Mouse (Mus musculus): Measurements from ENCODE around the gene Gm20388. TPM values are rescaled to one million over a fixed set of nuclear protein-coding genes. Genes with fewer than 3 reads are reported as not detected.

Gm20388 gene
- polyA plus RNA-seq, 1 experiment from 2014 or later, result not detected

DNA sequence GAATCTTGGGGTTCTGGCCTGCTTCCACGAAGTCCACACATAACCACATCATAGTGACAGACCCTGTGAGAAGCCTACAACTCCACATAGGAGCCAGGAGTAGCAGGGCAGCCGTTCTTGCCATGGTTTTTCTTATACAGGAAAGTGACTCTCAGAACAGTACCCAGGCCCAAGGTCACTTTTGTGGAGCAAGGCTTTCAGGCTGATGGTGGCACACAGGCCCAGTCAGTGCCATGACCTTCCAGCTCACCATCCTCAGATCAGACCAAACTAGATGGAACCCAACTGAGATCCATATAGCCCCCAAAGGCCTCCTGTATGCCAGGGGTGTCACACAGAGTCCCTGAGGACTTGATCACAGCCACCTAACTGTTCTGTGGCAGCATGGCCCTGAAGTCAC, 541.5 kb downstream of the Gm20388 start:
- no peak overlapping the region for H3K9ac ChIP-seq (ENCODE audit: low read length)
- no peaks in the 10 kb centered on the region for H3K36me3 ChIP-seq (ENCODE audit: control insufficient read depth, insufficient read depth, low read length)
- WGBS, result 85% methylated on average over 2 of the region's 2 CpGs
- H3K4me1 ChIP-seq (ENCODE audit: control insufficient read depth, insufficient read depth, low read length), result peaks cover 37% of the 10 kb centered on the region
- no peaks in the 10 kb centered on the region; the same call in 1 of the 2 replicates for H3K27me3 ChIP-seq (ENCODE audit: control insufficient read depth, insufficient read depth, low read length)
- no peaks in the 10 kb centered on the region for H3K9me3 ChIP-seq (ENCODE audit: control insufficient read depth, low read length)
- H3K4me2 ChIP-seq, result no peak overlapping the region
- ATAC-seq (ENCODE audit: low FRiP score), result no peak
- no peak for DNase-seq (ENCODE audit: low spot score, missing footprints)
- H3K4me3 ChIP-seq (ENCODE audit: low read depth, low read length), result no peak overlapping the region
- H3K27ac ChIP-seq (ENCODE audit: low read depth, low read length), result no peak overlapping the region

- no peak overlapping the region for H3K27ac ChIP-seq (ENCODE audit: low read depth, low read length)
- DNase-seq (ENCODE audit: low spot score, missing footprints), result no peak
- no peak overlapping the region for H3K9ac ChIP-seq (ENCODE audit: low read length)
- no peaks in the 10 kb centered on the region for H3K9me3 ChIP-seq (ENCODE audit: control insufficient read depth, low read length)
- no peaks in the 10 kb centered on the region; the same call in 1 of the 2 replicates for H3K27me3 ChIP-seq (ENCODE audit: control insufficient read depth, insufficient read depth, low read length)
- no peak overlapping the region for H3K4me2 ChIP-seq
- H3K36me3 ChIP-seq (ENCODE audit: control insufficient read depth, insufficient read depth, low read length), result no peaks in the 10 kb centered on the region
- 73% methylated on average over 6 of the region's 6 CpGs for WGBS
- H3K4me3 ChIP-seq (ENCODE audit: low read depth, low read length), result no peak overlapping the region
- ATAC-seq (ENCODE audit: low FRiP score), result no peak
- H3K4me1 ChIP-seq (ENCODE audit: control insufficient read depth, insufficient read depth, low read length), result peaks cover 28% of the 10 kb centered on the region
Observed at GRCm38 (mm10) chr8:120454404-120454803, 543.8 kb downstream of the Gm20388 start.

DNA sequence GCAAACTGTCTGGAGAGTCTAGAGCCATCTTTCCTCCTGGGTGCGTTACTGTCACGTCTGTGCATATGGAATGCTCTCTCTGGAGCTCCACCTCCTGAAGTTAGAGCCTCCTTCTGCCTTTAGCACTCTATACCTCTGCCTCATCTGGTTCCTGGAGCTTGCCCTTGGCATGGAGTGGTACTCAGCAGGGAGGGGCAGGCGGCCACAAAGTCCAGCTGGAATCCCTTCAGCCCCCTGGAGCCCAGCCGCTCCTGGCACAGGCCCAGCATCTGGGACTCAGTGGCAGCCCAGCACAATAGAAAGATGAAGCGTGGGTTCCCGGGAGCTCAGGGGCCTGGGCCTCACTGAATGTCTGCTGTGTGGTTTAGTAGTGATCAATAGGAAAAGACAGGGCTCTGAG, 549.7 kb downstream of the Gm20388 start:
- H3K4me1 ChIP-seq (ENCODE audit: control insufficient read depth, insufficient read depth, low read length), result peaks cover 35% of the 10 kb centered on the region
- no peak overlapping the region for H3K4me2 ChIP-seq
- no peaks in the 10 kb centered on the region for H3K9me3 ChIP-seq (ENCODE audit: control insufficient read depth, low read length)
- H3K27me3 ChIP-seq (ENCODE audit: control insufficient read depth, insufficient read depth, low read length), result no peaks in the 10 kb centered on the region
- H3K36me3 ChIP-seq (ENCODE audit: control insufficient read depth, insufficient read depth, low read length), result no peaks in the 10 kb centered on the region
- H3K27ac ChIP-seq (ENCODE audit: low read depth, low read length), result peak overlapping the region; percentile 5; the same call in 1 of the 2 replicates
- ATAC-seq (ENCODE audit: low FRiP score) (no peak), DNase-seq (ENCODE audit: low spot score, missing footprints) (no peak)
- WGBS, result 54% methylated on average over 6 of the region's 6 CpGs
- no peak overlapping the region for H3K9ac ChIP-seq (ENCODE audit: low read length)
- H3K4me3 ChIP-seq (ENCODE audit: low read depth, low read length), result no peak overlapping the region

GRCm38 (mm10) chr8:120462119-120462551, 551.5 kb downstream of the Gm20388 start:
- no peaks in the 10 kb centered on the region for H3K36me3 ChIP-seq (ENCODE audit: control insufficient read depth, insufficient read depth, low read length)
- peaks cover 28% of the 10 kb centered on the region for H3K4me1 ChIP-seq (ENCODE audit: control insufficient read depth, insufficient read depth, low read length)
- ATAC-seq (ENCODE audit: low FRiP score) (no peak; the same call in 1 of the 2 replicates), DNase-seq (ENCODE audit: low spot score, missing footprints) (no peak)
- no peaks in the 10 kb centered on the region for H3K9me3 ChIP-seq (ENCODE audit: control insufficient read depth, low read length)
- peak overlapping the region; percentile 57 for H3K27ac ChIP-seq (ENCODE audit: low read depth, low read length)
- no peak overlapping the region for H3K4me2 ChIP-seq
- H3K4me3 ChIP-seq (ENCODE audit: low read depth, low read length), result no peak overlapping the region
- no peaks in the 10 kb centered on the region for H3K27me3 ChIP-seq (ENCODE audit: control insufficient read depth, insufficient read depth, low read length)
- H3K9ac ChIP-seq (ENCODE audit: low read length), result no peak overlapping the region
- WGBS, result 24% methylated on average over 15 of the region's 15 CpGs

DNA sequence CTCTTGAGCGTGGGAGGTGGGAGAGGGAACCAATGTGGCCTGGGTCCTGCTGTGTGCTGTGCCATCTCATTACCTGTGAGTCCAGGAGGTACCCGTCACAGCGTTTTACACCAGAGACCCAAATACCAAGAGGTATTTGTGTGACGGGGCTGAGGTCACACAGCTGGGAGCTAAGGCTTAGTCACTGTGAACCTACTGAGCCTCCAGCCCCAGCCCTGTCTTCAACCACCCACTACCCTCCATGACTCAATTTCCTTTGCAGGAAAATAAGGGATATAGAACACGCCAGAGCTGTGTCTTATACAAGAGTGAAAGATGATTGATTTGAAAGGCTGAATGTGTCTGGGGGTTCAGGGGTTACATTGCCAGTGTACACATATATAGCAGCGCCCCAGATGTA, 552.0 kb downstream of the Gm20388 start:
- Histone ChIP-seq H3K9ac (ENCODE audit: low read length) (no peak overlapping the region), H3K27me3 (ENCODE audit: control insufficient read depth, insufficient read depth, low read length) (no peaks in the 10 kb centered on the region), H3K36me3 (ENCODE audit: control insufficient read depth, insufficient read depth, low read length) (no peaks in the 10 kb centered on the region), H3K9me3 (ENCODE audit: control insufficient read depth, low read length) (no peaks in the 10 kb centered on the region), H3K27ac (ENCODE audit: low read depth, low read length) (peak overlapping the region; percentile 57), H3K4me2 (no peak overlapping the region), H3K4me1 (ENCODE audit: control insufficient read depth, insufficient read depth, low read length) (peaks cover 28% of the 10 kb centered on the region), H3K4me3 (ENCODE audit: low read depth, low read length) (no peak overlapping the region)
- DNase-seq (ENCODE audit: low spot score, missing footprints), result no peak
- ATAC-seq (ENCODE audit: low FRiP score), result no peak
- 83% methylated on average over 6 of the region's 6 CpGs for WGBS

GRCm38 (mm10) chr8:120463918-120464584, 553.4 kb downstream of the Gm20388 start:
- Histone ChIP-seq H3K27ac (ENCODE audit: low read depth, low read length) (no peak overlapping the region), H3K4me2 (no peak overlapping the region), H3K9me3 (ENCODE audit: control insufficient read depth, low read length) (no peaks in the 10 kb centered on the region), H3K36me3 (ENCODE audit: control insufficient read depth, insufficient read depth, low read length) (no peaks in the 10 kb centered on the region), H3K27me3 (ENCODE audit: control insufficient read depth, insufficient read depth, low read length) (no peaks in the 10 kb centered on the region), H3K4me3 (ENCODE audit: low read depth, low read length) (no peak overlapping the region), H3K4me1 (ENCODE audit: control insufficient read depth, insufficient read depth, low read length) (peaks cover 28% of the 10 kb centered on the region), H3K9ac (ENCODE audit: low read length) (no peak overlapping the region)
- DNase-seq (ENCODE audit: low spot score, missing footprints) (no peak), ATAC-seq (ENCODE audit: low FRiP score) (peak; percentile 15; the same call in 1 of the 2 replicates)
- 95% methylated on average over 9 of the region's 9 CpGs for WGBS

DNA sequence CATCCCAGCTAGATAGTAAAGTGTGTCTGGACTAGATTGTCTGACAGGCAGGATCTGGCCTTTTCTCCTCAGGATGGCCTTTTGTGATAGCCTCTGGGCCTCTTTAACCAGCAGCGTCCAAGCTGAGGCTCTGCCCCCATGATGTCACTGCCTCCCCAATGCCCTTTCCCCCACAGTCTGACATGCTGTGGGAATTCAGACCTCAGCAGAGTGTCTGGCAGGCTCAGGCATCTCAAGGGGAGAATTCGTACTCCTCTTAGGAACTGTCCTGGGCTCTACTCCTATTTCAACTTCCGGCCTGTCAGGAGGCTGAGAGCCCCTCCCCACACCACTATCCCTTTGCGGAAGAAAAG, 553.9 kb downstream of the Gm20388 start:
- peaks cover 28% of the 10 kb centered on the region for H3K4me1 ChIP-seq (ENCODE audit: control insufficient read depth, insufficient read depth, low read length)
- H3K4me3 ChIP-seq (ENCODE audit: low read depth, low read length), result no peak overlapping the region
- no peaks in the 10 kb centered on the region for H3K36me3 ChIP-seq (ENCODE audit: control insufficient read depth, insufficient read depth, low read length)
- no peaks in the 10 kb centered on the region for H3K27me3 ChIP-seq (ENCODE audit: control insufficient read depth, insufficient read depth, low read length)
- no peak overlapping the region for H3K27ac ChIP-seq (ENCODE audit: low read depth, low read length)
- no peak overlapping the region for H3K9ac ChIP-seq (ENCODE audit: low read length)
- H3K9me3 ChIP-seq (ENCODE audit: control insufficient read depth, low read length), result no peaks in the 10 kb centered on the region
- no peak for ATAC-seq (ENCODE audit: low FRiP score)
- H3K4me2 ChIP-seq, result no peak overlapping the region
- 69% methylated on average over 4 of the region's 4 CpGs for WGBS
- no peak for DNase-seq (ENCODE audit: low spot score, missing footprints)

DNA sequence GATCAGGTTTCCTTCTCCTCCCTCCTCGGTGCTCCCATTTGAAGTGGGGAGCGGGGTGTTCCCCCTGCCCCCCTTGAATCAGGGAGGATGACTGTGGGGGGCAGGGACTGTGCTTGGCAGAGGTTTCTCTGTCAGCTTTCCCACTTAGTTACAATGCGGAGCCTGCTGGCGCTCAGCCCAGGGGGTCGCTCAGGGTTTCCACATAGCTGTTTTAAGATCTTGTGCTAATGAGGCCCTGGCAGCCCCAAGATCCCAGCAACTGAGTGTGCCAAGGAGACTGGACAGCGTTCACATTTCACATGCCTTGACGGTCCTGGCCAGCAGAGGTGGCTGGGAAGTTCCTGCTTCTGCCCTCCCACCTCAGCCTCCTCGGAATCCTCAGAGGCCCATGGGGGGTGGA, 555.1 kb downstream of the Gm20388 start:
- Histone ChIP-seq H3K4me3 (ENCODE audit: low read depth, low read length) (no peak overlapping the region), H3K4me1 (ENCODE audit: control insufficient read depth, insufficient read depth, low read length) (peaks cover 21% of the 10 kb centered on the region), H3K27me3 (ENCODE audit: control insufficient read depth, insufficient read depth, low read length) (no peaks in the 10 kb centered on the region), H3K9ac (ENCODE audit: low read length) (no peak overlapping the region), H3K36me3 (ENCODE audit: control insufficient read depth, insufficient read depth, low read length) (no peaks in the 10 kb centered on the region), H3K27ac (ENCODE audit: low read depth, low read length) (no peak overlapping the region), H3K4me2 (no peak overlapping the region), H3K9me3 (ENCODE audit: control insufficient read depth, low read length) (no peaks in the 10 kb centered on the region)
- DNase-seq (ENCODE audit: low spot score, missing footprints) (no peak), ATAC-seq (ENCODE audit: low FRiP score) (no peak)
- 22% methylated on average over 8 of the region's 8 CpGs for WGBS

GRCm38 (mm10) chr8:120466266-120466665, 555.6 kb downstream of the Gm20388 start:
- no peak overlapping the region for H3K4me2 ChIP-seq
- H3K27me3 ChIP-seq (ENCODE audit: control insufficient read depth, insufficient read depth, low read length), result no peaks in the 10 kb centered on the region
- H3K4me1 ChIP-seq (ENCODE audit: control insufficient read depth, insufficient read depth, low read length), result peaks cover 24% of the 10 kb centered on the region
- H3K27ac ChIP-seq (ENCODE audit: low read depth, low read length), result no peak overlapping the region
- DNase-seq (ENCODE audit: low spot score, missing footprints), result no peak
- no peaks in the 10 kb centered on the region for H3K9me3 ChIP-seq (ENCODE audit: control insufficient read depth, low read length)
- no peak for ATAC-seq (ENCODE audit: low FRiP score)
- no peaks in the 10 kb centered on the region for H3K36me3 ChIP-seq (ENCODE audit: control insufficient read depth, insufficient read depth, low read length)
- H3K9ac ChIP-seq (ENCODE audit: low read length), result no peak overlapping the region
- WGBS, result 56% methylated on average over 10 of the region's 10 CpGs
- no peak overlapping the region for H3K4me3 ChIP-seq (ENCODE audit: low read depth, low read length)

Data from midbrain, embryonic 11.5 days (tissue).